Mouse (Mus musculus) CH12.LX (cell line): ENCODE results near the gene Rnft2. TPM values are rescaled to one million over a fixed set of nuclear protein-coding genes. Genes with fewer than 3 reads are reported as not detected.

Experiments
- DNase-seq: peaks from one replicate; pipeline ENCODE4 v3.0.0-alpha.2; 2013; ENCODE audit errors: extremely low read depth
- H3K27ac ChIP-seq: 2 replicates; pipeline ENCODE4 v1.5.1; 2012; ENCODE audit warnings: low read depth, mild to moderate bottlenecking, control low read depth, moderate library complexity; ENCODE audit not compliant: insufficient read depth
- H3K27me3 ChIP-seq: replicated peaks from 2 replicates; pipeline ENCODE3; 2012; ENCODE audit warnings: inconsistent platforms
- H3K36me3 ChIP-seq, 2 experiments: replicated peaks in 1 of 2; 2 replicates each; pipeline versions ENCODE3 to v1.6.1; 2012; ENCODE audit warnings: inconsistent platforms in 1 of 2, low read length in 1 of 2, mild to moderate bottlenecking in 1 of 2, mixed read lengths in 1 of 2, moderate library complexity in 1 of 2; ENCODE audit not compliant: control insufficient read depth in 1 of 2, insufficient read depth in 1 of 2
- H3K4me1 ChIP-seq, 2 experiments: 2 replicates each; pipeline ENCODE4 v1.6.1; 2012; ENCODE audit warnings: inconsistent platforms in 1 of 2, moderate library complexity in 1 of 2; ENCODE audit not compliant: insufficient read depth in 2 of 2, control insufficient read depth in 1 of 2
- H3K4me2 ChIP-seq: 2 replicates; pipeline ENCODE4 v1.6.1; 2012; ENCODE audit warnings: low read depth, mild to moderate bottlenecking, control low read depth; ENCODE audit not compliant: poor library complexity, insufficient read depth, severe bottlenecking
- H3K4me3 ChIP-seq, 3 experiments: fragments of 150-350 bp in 1 of 3; sonication (generic) in 1 of 3; replicated peaks in 1 of 3; 2 replicates each; pipeline versions ENCODE3 to v1.5.1; 2011 to 2012; ENCODE audit warnings: low read depth in 2 of 3, low read length in 2 of 3, mild to moderate bottlenecking in 2 of 3, moderate library complexity in 2 of 3, control low read depth in 1 of 3, improper control_type of control experiment in 1 of 3, inconsistent platforms in 1 of 3, mixed read lengths in 1 of 3; ENCODE audit not compliant: poor library complexity in 1 of 3
- H3K79me2 ChIP-seq: replicated peaks from 2 replicates; pipeline ENCODE4 v1.6.1; 2012; ENCODE audit warnings: mild to moderate bottlenecking, moderate library complexity; ENCODE audit not compliant: control insufficient read depth, poor library complexity, insufficient read depth, severe bottlenecking; ENCODE audit errors: extremely low read depth
- H3K9ac ChIP-seq: 2 replicates; pipeline ENCODE4 v1.6.1; 2012; ENCODE audit warnings: low read depth, mild to moderate bottlenecking, control low read depth, moderate library complexity; ENCODE audit not compliant: insufficient read depth
- H3K9me3 ChIP-seq: replicated peaks from 2 replicates; pipeline ENCODE3; 2012; ENCODE audit warnings: low read length, inconsistent platforms, mixed read lengths
- CHD2 ChIP-seq: IDR thresholded peaks from 2 replicates; pipeline ENCODE4 v1.6.1; 2011; ENCODE audit warnings: low read length, improper control_type of control experiment
- CTCF ChIP-seq, 2 experiments: IDR thresholded peaks in 1 of 2; conservative IDR thresholded peaks in 1 of 2; 2 replicates each; pipeline ENCODE4 v1.5.1; 2011 to 2012; ENCODE audit warnings: low read depth in 2 of 2, low read length in 2 of 2, improper control_type of control experiment in 1 of 2, inconsistent platforms in 1 of 2, mild to moderate bottlenecking in 1 of 2, moderate library complexity in 1 of 2
- HCFC1 ChIP-seq: IDR thresholded peaks from 2 replicates; pipeline ENCODE4 v1.6.1; 2012; ENCODE audit warnings: low read depth, mild to moderate bottlenecking, inconsistent platforms, low read length, improper control_type of control experiment
- JUN ChIP-seq: IDR thresholded peaks from 2 replicates; pipeline ENCODE4 v1.6.1; 2011; ENCODE audit warnings: low read depth, mild to moderate bottlenecking, low read length, improper control_type of control experiment, moderate library complexity; ENCODE audit not compliant: insufficient read depth
- JUND ChIP-seq: conservative IDR thresholded peaks from 2 replicates; pipeline ENCODE4 v1.6.1; 2011; ENCODE audit warnings: low read depth, low read length, improper control_type of control experiment
- KAT2A ChIP-seq: IDR thresholded peaks from 2 replicates; pipeline ENCODE4 v1.6.1; 2012; ENCODE audit warnings: low read length, improper control_type of control experiment, inconsistent platforms; ENCODE audit not compliant: insufficient replicate concordance
- MAFK ChIP-seq: IDR thresholded peaks from 2 replicates; pipeline ENCODE4 v1.6.1; 2011; ENCODE audit warnings: low read length, improper control_type of control experiment; ENCODE audit not compliant: insufficient replicate concordance
- MAZ ChIP-seq: IDR thresholded peaks from 2 replicates; pipeline ENCODE4 v1.6.1; 2012; ENCODE audit warnings: low read depth, mild to moderate bottlenecking, inconsistent platforms, low read length, improper control_type of control experiment, moderate library complexity
- MEF2A ChIP-seq: IDR thresholded peaks from 2 replicates; pipeline ENCODE4 v1.6.1; 2014; ENCODE audit warnings: low read depth, mild to moderate bottlenecking, inconsistent platforms, low read length, improper control_type of control experiment, borderline replicate concordance
- MXI1 ChIP-seq: IDR thresholded peaks from 2 replicates; pipeline ENCODE4 v1.6.1; 2011; ENCODE audit warnings: mild to moderate bottlenecking, low read depth, low read length, improper control_type of control experiment
- MYC ChIP-seq: IDR thresholded peaks from 2 replicates; pipeline ENCODE4 v1.6.1; 2011; ENCODE audit warnings: low read depth, mild to moderate bottlenecking, improper control_type of control experiment, low read length
- PAX5 ChIP-seq: IDR thresholded peaks from 2 replicates; pipeline ENCODE4 v1.6.1; 2012; ENCODE audit warnings: low read length, inconsistent platforms, mixed read lengths
- POLR2AphosphoS2 ChIP-seq: IDR thresholded peaks from 2 replicates; pipeline ENCODE4 v1.6.1; 2011; ENCODE audit warnings: low read depth, low read length, improper control_type of control experiment
- RCOR1 ChIP-seq: conservative IDR thresholded peaks from 2 replicates; pipeline ENCODE4 v1.6.1; 2012; ENCODE audit warnings: low read depth, mild to moderate bottlenecking, inconsistent platforms, low read length, improper control_type of control experiment
- TCF12 ChIP-seq: IDR thresholded peaks from 2 replicates; pipeline ENCODE4 v1.6.1; 2014; ENCODE audit warnings: low read depth, mild to moderate bottlenecking, inconsistent platforms, low read length, improper control_type of control experiment
- USF2 ChIP-seq: conservative IDR thresholded peaks from 2 replicates; pipeline ENCODE4 v1.6.1; 2011; ENCODE audit warnings: low read depth, low read length, improper control_type of control experiment
- ZC3H11A ChIP-seq: IDR thresholded peaks from 2 replicates; pipeline ENCODE4 v1.6.1; 2012; ENCODE audit warnings: low read depth, mild to moderate bottlenecking, inconsistent platforms, low read length, improper control_type of control experiment
- ZKSCAN1 ChIP-seq: IDR thresholded peaks from 2 replicates; pipeline ENCODE4 v1.6.1; 2012; ENCODE audit warnings: low read depth, inconsistent platforms, low read length, improper control_type of control experiment, borderline replicate concordance
- dilution Hi-C: fragments of 300-500 bp; cut with MboI; formaldehyde crosslinking; loops from 2 replicates; pipeline ENCODE4 v1.14.3; 2020; ENCODE audit warnings: low sequenced_read_pairs; ENCODE audit not compliant: extremely low pct_unique_long_range_greater_than_20kb, extremely low pct_ligation_motif_present
- in situ Hi-C: fragments of 300-500 bp; cut with MboI; formaldehyde crosslinking; loops from 3 replicates; pipeline ENCODE4 v1.14.3; 2019; ENCODE audit warnings: low sequenced_read_pairs, low pct_ligation_motif_present, low pct_unique_long_range_greater_than_20kb, mixed read lengths
- polyA plus RNA-seq: library from polyadenylated mRNA; unstranded; fragments of >175 nt; gene quantifications from 2 replicates; pipeline ENCODE4 v1.2.1, GENCODE M21; 2012; ENCODE audit warnings: low read depth; ENCODE audit not compliant: insufficient read length
- total RNA-seq, 2 experiments: library from RNA; depleted of rRNA; stranded (reverse); fragments of 300-350 nt in 1 of 2; fragments of >200 nt in 1 of 2; gene quantifications; 2 replicates each; pipeline ENCODE4 v1.2.3; 2012 to 2014

Gene Rnft2
- total and polyA plus RNA-seq, 3 experiments: 1.6 to 5.1 (median 3.4) TPM

GRCm38 (mm10) chr5:118186903-118187633 is 57.8 kb downstream of the Rnft2 start:
- TF ChIP-seq MAZ (no peak), USF2 (no peak), ZKSCAN1 (no peak), MYC (no peak), RCOR1 (no peak), KAT2A (no peak), MXI1 (no peak), JUN (no peak), CTCF (conservative IDR thresholded peaks at IDR 0.05 in 1 of 2, IDR thresholded peaks at IDR 0.05 in 1 of 2; ENCODE audit: low read depth in 2 of 2, low read length in 2 of 2) (no peak), JUND (no peak), CHD2 (no peak)
- in situ Hi-C loops (no loop called here), dilution Hi-C loops (no loop called here)
- H3K4me3 ChIP-seq: no peak overlapping the region
- H3K9ac ChIP-seq: no peak overlapping the region
- H3K4me1 ChIP-seq: no peaks in the 10 kb centered on the region
- peaks cover 41% of the 10 kb centered on the region for H3K27me3 ChIP-seq
- no peaks in the 10 kb centered on the region for H3K36me3 ChIP-seq
- no peak overlapping the region for H3K27ac ChIP-seq
- no peaks in the 10 kb centered on the region for H3K9me3 ChIP-seq
- no peak overlapping the region for H3K4me2 ChIP-seq
- DNase-seq: no peak
- no peaks in the 10 kb centered on the region for H3K79me2 ChIP-seq

DNA sequence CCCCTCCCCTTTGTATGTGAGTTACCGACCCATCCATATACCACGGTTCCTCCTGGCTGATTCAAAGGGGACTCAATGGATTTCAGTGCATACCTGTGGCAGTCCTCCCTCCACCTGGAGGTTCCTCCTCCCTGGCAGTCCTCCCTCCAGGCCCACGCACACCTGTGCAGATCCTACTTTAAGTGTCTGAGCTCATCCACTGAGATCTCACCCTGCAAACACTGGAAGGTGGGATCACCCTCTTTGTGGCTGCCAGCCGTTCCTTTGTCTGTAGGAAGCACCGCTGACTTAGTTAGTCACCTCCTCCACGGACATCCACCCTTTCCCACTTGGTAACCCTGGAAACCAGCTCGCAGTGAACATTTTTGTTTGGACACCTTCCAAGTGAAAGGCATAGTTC is 67.3 kb downstream of the Rnft2 start:
- dilution Hi-C loops (no loop called here), in situ Hi-C loops (no loop called here)
- DNase-seq: no peak
- Histone ChIP-seq H3K79me2 (no peaks in the 10 kb centered on the region), H3K4me1 (no peaks in the 10 kb centered on the region), H3K4me3 (no peak overlapping the region), H3K9me3 (peaks cover 10% of the 10 kb centered on the region), H3K4me2 (no peak overlapping the region), H3K9ac (no peak overlapping the region), H3K27me3 (peaks cover 79% of the 10 kb centered on the region), H3K36me3 (no peaks in the 10 kb centered on the region), H3K27ac (no peak overlapping the region)
- TF ChIP-seq POLR2AphosphoS2 (no peak), ZKSCAN1 (no peak), PAX5 (no peak), MAFK (no peak), MEF2A (no peak), ZC3H11A (no peak), HCFC1 (no peak), TCF12 (no peak)
